Mouse (Mus musculus): Measurements from ENCODE around the gene Gpr146. TPM values are rescaled to one million over a fixed set of nuclear protein-coding genes. Genes with fewer than 3 reads are reported as not detected.

Gpr146 gene
- polyA plus RNA-seq, 2 experiments = 1.9 to 2.3 TPM

GRCm38 (mm10) chr5:139391309-139391990 is 14.0 kb downstream of the Gpr146 start:
- Histone ChIP-seq H3K27me3 (ENCODE audit: control insufficient read depth, insufficient read depth, low read length) (no peaks in the 10 kb centered on the region), H3K36me3 (ENCODE audit: control insufficient read depth, insufficient read depth, low read length) (peaks cover 3% of the 10 kb centered on the region; the same call in 1 of the 2 replicates), H3K4me2 (replicated peaks; ENCODE audit: low read depth, low read length, severe bottlenecking) (no peak overlapping the region), H3K4me3 (replicated peaks; ENCODE audit: low read length) (no peak overlapping the region), H3K9me3 (ENCODE audit: control insufficient read depth, low read length) (no peaks in the 10 kb centered on the region), H3K27ac (replicated peaks; ENCODE audit: low read depth, low read length) (no peak overlapping the region), H3K4me1 (ENCODE audit: control insufficient read depth, insufficient read depth, low read length) (peaks cover 30% of the 10 kb centered on the region), H3K9ac (ENCODE audit: low read depth, low read length, severe bottlenecking) (no peak overlapping the region)
- WGBS = 78% methylated on average over 11 of the region's 11 CpGs
- DNase-seq (ENCODE audit: low spot score) = no peak
- no peak for TF ChIP-seq POLR2A (IDR thresholded peaks at IDR 0.05; ENCODE audit: borderline replicate concordance, extremely low read depth, insufficient read depth, insufficient read length)
- no peak for ATAC-seq (ENCODE audit: low FRiP score, low read depth)

- Histone ChIP-seq H3K4me3 (replicated peaks; ENCODE audit: low read length) (no peak overlapping the region), H3K27me3 (ENCODE audit: control insufficient read depth, insufficient read depth, low read length) (no peaks in the 10 kb centered on the region), H3K9ac (ENCODE audit: low read depth, low read length, severe bottlenecking) (no peak overlapping the region), H3K36me3 (ENCODE audit: control insufficient read depth, insufficient read depth, low read length) (peaks cover 3% of the 10 kb centered on the region; the same call in 1 of the 2 replicates), H3K27ac (replicated peaks; ENCODE audit: low read depth, low read length) (no peak overlapping the region), H3K4me1 (ENCODE audit: control insufficient read depth, insufficient read depth, low read length) (peaks cover 27% of the 10 kb centered on the region), H3K4me2 (replicated peaks; ENCODE audit: low read depth, low read length, severe bottlenecking) (no peak overlapping the region), H3K9me3 (ENCODE audit: control insufficient read depth, low read length) (no peaks in the 10 kb centered on the region)
- DNase-seq (ENCODE audit: low spot score) (no peak), ATAC-seq (ENCODE audit: low FRiP score, low read depth) (no peak)
- no peak for TF ChIP-seq POLR2A (IDR thresholded peaks at IDR 0.05; ENCODE audit: borderline replicate concordance, extremely low read depth, insufficient read depth, insufficient read length)
- WGBS = 93% methylated on average over 32 of the region's 37 CpGs
These were observed 15.0 kb downstream of the Gpr146 start for GRCm38 (mm10) chr5:139392219-139393196.

- H3K9ac ChIP-seq (ENCODE audit: low read depth, low read length, severe bottlenecking) = no peak overlapping the region
- H3K4me2 ChIP-seq (replicated peaks; ENCODE audit: low read depth, low read length, severe bottlenecking) = no peak overlapping the region
- no peak for ATAC-seq (ENCODE audit: low FRiP score, low read depth)
- H3K4me3 ChIP-seq (replicated peaks; ENCODE audit: low read length) = no peak overlapping the region
- DNase-seq (ENCODE audit: low spot score) = no peak
- TF ChIP-seq POLR2A (IDR thresholded peaks at IDR 0.05; ENCODE audit: borderline replicate concordance, extremely low read depth, insufficient read depth, insufficient read length) = no peak
- H3K27ac ChIP-seq (replicated peaks; ENCODE audit: low read depth, low read length) = no peak overlapping the region
- no peaks in the 10 kb centered on the region for H3K27me3 ChIP-seq (ENCODE audit: control insufficient read depth, insufficient read depth, low read length)
- H3K9me3 ChIP-seq (ENCODE audit: control insufficient read depth, low read length) = no peaks in the 10 kb centered on the region
- WGBS = 92% methylated on average over 16 of the region's 16 CpGs
- peaks cover 22% of the 10 kb centered on the region for H3K4me1 ChIP-seq (ENCODE audit: control insufficient read depth, insufficient read depth, low read length)
- H3K36me3 ChIP-seq (ENCODE audit: control insufficient read depth, insufficient read depth, low read length) = peaks cover 3% of the 10 kb centered on the region; the same call in 1 of the 2 replicates
These were observed 15.7 kb downstream of the Gpr146 start for GRCm38 (mm10) chr5:139393197-139393588.

- WGBS = 50% methylated on average over 7 of the region's 7 CpGs
- Histone ChIP-seq H3K27ac (replicated peaks; ENCODE audit: low read depth, low read length) (no peak overlapping the region), H3K4me1 (ENCODE audit: control insufficient read depth, insufficient read depth, low read length) (peaks cover 15% of the 10 kb centered on the region), H3K36me3 (ENCODE audit: control insufficient read depth, insufficient read depth, low read length) (peaks cover 3% of the 10 kb centered on the region; the same call in 1 of the 2 replicates), H3K27me3 (ENCODE audit: control insufficient read depth, insufficient read depth, low read length) (no peaks in the 10 kb centered on the region), H3K4me2 (replicated peaks; ENCODE audit: low read depth, low read length, severe bottlenecking) (no peak overlapping the region), H3K9ac (ENCODE audit: low read depth, low read length, severe bottlenecking) (no peak overlapping the region), H3K9me3 (ENCODE audit: control insufficient read depth, low read length) (no peaks in the 10 kb centered on the region), H3K4me3 (replicated peaks; ENCODE audit: low read length) (no peak overlapping the region)
- DNase-seq (ENCODE audit: low spot score) (no peak), ATAC-seq (ENCODE audit: low FRiP score, low read depth) (no peak)
- TF ChIP-seq POLR2A (IDR thresholded peaks at IDR 0.05; ENCODE audit: borderline replicate concordance, extremely low read depth, insufficient read depth, insufficient read length) = no peak
These were observed 16.9 kb downstream of the Gpr146 start for GRCm38 (mm10) chr5:139394399-139394798.

- no peak for TF ChIP-seq POLR2A (IDR thresholded peaks at IDR 0.05; ENCODE audit: borderline replicate concordance, extremely low read depth, insufficient read depth, insufficient read length)
- Histone ChIP-seq H3K4me1 (ENCODE audit: control insufficient read depth, insufficient read depth, low read length) (peaks cover 9% of the 10 kb centered on the region; the same call in 1 of the 2 replicates), H3K27me3 (ENCODE audit: control insufficient read depth, insufficient read depth, low read length) (no peaks in the 10 kb centered on the region), H3K4me3 (replicated peaks; ENCODE audit: low read length) (no peak overlapping the region), H3K4me2 (replicated peaks; ENCODE audit: low read depth, low read length, severe bottlenecking) (no peak overlapping the region), H3K36me3 (ENCODE audit: control insufficient read depth, insufficient read depth, low read length) (peaks cover 3% of the 10 kb centered on the region; the same call in 1 of the 2 replicates), H3K9me3 (ENCODE audit: control insufficient read depth, low read length) (no peaks in the 10 kb centered on the region), H3K27ac (replicated peaks; ENCODE audit: low read depth, low read length) (no peak overlapping the region), H3K9ac (ENCODE audit: low read depth, low read length, severe bottlenecking) (no peak overlapping the region)
- ATAC-seq (ENCODE audit: low FRiP score, low read depth) = no peak
- 95% methylated on average over 4 of the region's 4 CpGs for WGBS
- DNase-seq (ENCODE audit: low spot score) = no peak
These were observed 18.0 kb downstream of the Gpr146 start for GRCm38 (mm10) chr5:139395528-139395927.

All from limb, embryonic 14.5 days (tissue).